Mouse (Mus musculus) neural tube, embryonic 15.5 days (tissue): ENCODE measurements around the gene Olfr689. TPM values are rescaled to one million over a fixed set of nuclear protein-coding genes. Genes with fewer than 3 reads are reported as not detected.

ENCODE experiments used
- ATAC-seq: fragments of 200-750 bp; cut with Nextera tagmentation; 2 replicates; pipeline ENCODE4 v1.8.0; 2017; ENCODE audit warnings: mild to moderate bottlenecking, moderate TSS enrichment, moderate library complexity; ENCODE audit not compliant: low FRiP score
- H3K27ac ChIP-seq: fragments of 300-500 bp; sonication (generic); replicated peaks from 2 replicates; pipeline ENCODE4 v1.5.1; 2015; ENCODE audit warnings: mild to moderate bottlenecking, inconsistent platforms
- H3K27me3 ChIP-seq: fragments of 300-500 bp; sonication (generic); replicated peaks from 2 replicates; pipeline ENCODE4 v1.6.1; 2015; ENCODE audit warnings: inconsistent platforms
- H3K36me3 ChIP-seq: fragments of 300-500 bp; sonication (generic); 2 replicates; pipeline ENCODE4 v1.6.1; 2015; ENCODE audit warnings: inconsistent platforms
- H3K4me1 ChIP-seq: fragments of 300-500 bp; sonication (generic); 2 replicates; pipeline ENCODE4 v1.6.1; 2015; ENCODE audit warnings: inconsistent platforms
- H3K4me2 ChIP-seq: fragments of 300-500 bp; sonication (generic); 2 replicates; pipeline ENCODE4 v1.6.1; 2015; ENCODE audit warnings: inconsistent platforms, mild to moderate bottlenecking, moderate library complexity
- H3K4me3 ChIP-seq: fragments of 300-500 bp; sonication (generic); replicated peaks from 2 replicates; pipeline ENCODE4 v1.5.1; 2015; ENCODE audit warnings: mild to moderate bottlenecking, inconsistent platforms
- H3K9ac ChIP-seq: fragments of 300-500 bp; sonication (generic); replicated peaks from 2 replicates; pipeline ENCODE4 v1.6.1; 2015; ENCODE audit warnings: mild to moderate bottlenecking, inconsistent platforms
- H3K9me3 ChIP-seq: fragments of 300-500 bp; sonication (generic); replicated peaks from 2 replicates; pipeline ENCODE4 v1.6.1; 2016; ENCODE audit warnings: inconsistent platforms
- WGBS: fragments of 180-500 bp; shearing (Covaris S2); methylation state at CpG from one replicate; pipeline ENCODE4 v1.1.7; 2015; ENCODE audit warnings: mixed read lengths; 5-methylcytosine and 5-hydroxymethylcytosine counted together
- polyA plus RNA-seq: library from polyadenylated mRNA; unstranded; fragments of >200 nt; fragmentation: Nextera tagmentation; extraction: Ambion mirVana; gene quantifications from 2 replicates; pipeline ENCODE4 v1.2.1, GENCODE M21; 2015

The Olfr689 gene
- polyA plus RNA-seq, 1 experiment from 2014 or later = not detected

- H3K27me3 ChIP-seq = no peaks in the 10 kb centered on the region
- peaks cover 15% of the 10 kb centered on the region; the same call in 1 of the 2 replicates for H3K36me3 ChIP-seq
- 98% methylated on average over 4 of the region's 4 CpGs for WGBS
- H3K27ac ChIP-seq = no peak overlapping the region
- no peaks in the 10 kb centered on the region for H3K4me1 ChIP-seq
- H3K4me2 ChIP-seq = no peak overlapping the region
- no peak overlapping the region for H3K4me3 ChIP-seq
- no peak; the same call in 1 of the 2 replicates for ATAC-seq
- no peaks in the 10 kb centered on the region for H3K9me3 ChIP-seq
- H3K9ac ChIP-seq = no peak overlapping the region
These were observed 57.6 kb downstream of the Olfr689 start for GRCm38 (mm10) chr7:105368521-105368920.

Other genes starting within 250 kb of the Olfr689 start
- not detected in 2 replicates for gene Olfr678, start 246.7 kb upstream of the Olfr689 start, polyA plus RNA-seq
- gene Olfr679, start 230.0 kb upstream of the Olfr689 start, polyA plus RNA-seq = not detected in 2 replicates
- gene Olfr680-ps1, start 218.3 kb upstream of the Olfr689 start, polyA plus RNA-seq = not detected in 2 replicates
- not detected in 2 replicates for gene Olfr681, start 194.3 kb upstream of the Olfr689 start, polyA plus RNA-seq
- gene Olfr683, start 164.2 kb upstream of the Olfr689 start, polyA plus RNA-seq = not detected in 2 replicates
- gene Olfr684, start 147.5 kb upstream of the Olfr689 start, polyA plus RNA-seq = not detected in 2 replicates
- not detected in 2 replicates for gene Olfr685, start 125.2 kb upstream of the Olfr689 start, polyA plus RNA-seq
- gene Olfr686, start 103.7 kb upstream of the Olfr689 start, polyA plus RNA-seq = not detected in 2 replicates
- gene Olfr688, start 23.1 kb upstream of the Olfr689 start, polyA plus RNA-seq = not detected in 2 replicates
- not detected in 2 replicates for gene Olfr690, start 22.9 kb downstream of the Olfr689 start, polyA plus RNA-seq
- 0.23 and 0.26 TPM in 2 replicates for gene Olfr691, start 31.1 kb downstream of the Olfr689 start, polyA plus RNA-seq
- not detected in 2 replicates for gene Olfr692, start 57.1 kb downstream of the Olfr689 start, polyA plus RNA-seq
- gene Gm5901, start 63.9 kb downstream of the Olfr689 start, polyA plus RNA-seq = not detected in 2 replicates
- gene Fam160a2, start 88.9 kb downstream of the Olfr689 start, polyA plus RNA-seq = 39.0 and 41.9 TPM in 2 replicates
- gene Cnga4, start 93.4 kb downstream of the Olfr689 start, polyA plus RNA-seq = 0.08 and 0.09 TPM in 2 replicates
- gene Cckbr, start 114.6 kb downstream of the Olfr689 start, polyA plus RNA-seq = 5.3 and 6.2 TPM in 2 replicates
- gene Cavin3, start 171.1 kb downstream of the Olfr689 start, polyA plus RNA-seq = 34.6 and 39.9 TPM in 2 replicates
- 83.2 and 91.4 TPM in 2 replicates for gene Smpd1, start 243.2 kb downstream of the Olfr689 start, polyA plus RNA-seq